16 mouse cellular contexts compared by ENCODE assay signal in genomic region chr11:90678582-90678981, GRCm38 (mm10). TPM values are rescaled to one million over a fixed set of nuclear protein-coding genes. Genes with fewer than 3 reads are reported as not detected.
DNase-seq lines count a peak whose midpoint lies in the region; ATAC-seq and TF ChIP-seq lines count a peak whose summit lies in the region.
"Had no signal": no experiment of that assay in that cellular context is flagged by ENCODE, and none has a peak within 500 bp of the region (broad histone marks: within the 10 kb centered on the region; RNA-seq: fewer than 3 reads in every experiment).

No protein-coding gene starts in this region.

- H3K4me1 ChIP-seq in heart, embryonic 14.5 days (ENCODE audit: control insufficient read depth in 2 of 2, insufficient read depth in 2 of 2, low read length in 2 of 2): peaks cover 5 to 28% of the 10 kb centered on the region in 2 experiments
- no peaks in the 10 kb centered on the region for H3K4me1 ChIP-seq in lung, postnatal 0 days (ENCODE audit: insufficient read depth, low read depth, low read length)
- no peaks in the 10 kb centered on the region for H3K4me1 ChIP-seq in forebrain, embryonic 11.5 days (replicated peaks; ENCODE audit: control insufficient read depth, insufficient read depth, low read length)
- H3K4me1 ChIP-seq: embryonic facial prominence, embryonic 12.5 days; forebrain, embryonic 13.5 days; kidney, embryonic 15.5 days had no signal

- no peaks in the 10 kb centered on the region for H3K9me3 ChIP-seq in heart, embryonic 14.5 days (ENCODE audit: control insufficient read depth, low read length)
- H3K9me3 ChIP-seq in lung, postnatal 0 days (ENCODE audit: low read length): no peaks in the 10 kb centered on the region
- no peaks in the 10 kb centered on the region for H3K9me3 ChIP-seq in forebrain, embryonic 11.5 days (ENCODE audit: control insufficient read depth, low read length)
- H3K9me3 ChIP-seq: embryonic facial prominence, embryonic 12.5 days; forebrain, embryonic 13.5 days; G1E; kidney, embryonic 15.5 days had no signal

- TF ChIP-seq CTCF in lung, postnatal 0 days (IDR thresholded peaks at IDR 0.05): no peak

- H3K4me2 ChIP-seq in heart, embryonic 14.5 days (ENCODE audit: low read length): 0 out of 2 replicates have a peak overlapping the region, but pooled peaks have one; percentile 39
- no peak overlapping the region for H3K4me2 ChIP-seq in lung, postnatal 0 days (replicated peaks; ENCODE audit: low read depth, low read length)
- H3K4me2 ChIP-seq in forebrain, embryonic 11.5 days (ENCODE audit: low read depth, low read length, severe bottlenecking): no peak overlapping the region
- H3K4me2 ChIP-seq: embryonic facial prominence, embryonic 12.5 days; forebrain, embryonic 13.5 days; kidney, embryonic 15.5 days had no signal

- H3K27me3 ChIP-seq in heart, embryonic 14.5 days (ENCODE audit: control insufficient read depth, insufficient read depth, low read length): no peaks in the 10 kb centered on the region
- no peaks in the 10 kb centered on the region for H3K27me3 ChIP-seq in lung, postnatal 0 days (replicated peaks; ENCODE audit: insufficient read depth, low read length)
- no peaks in the 10 kb centered on the region for H3K27me3 ChIP-seq in forebrain, embryonic 11.5 days (ENCODE audit: control insufficient read depth, insufficient read depth, low read length)
- H3K27me3 ChIP-seq: embryonic facial prominence, embryonic 12.5 days; forebrain, embryonic 13.5 days; kidney, embryonic 15.5 days had no signal

- no peak overlapping the region for H3K9ac ChIP-seq in heart, embryonic 14.5 days (ENCODE audit: low read length)
- no peak overlapping the region for H3K9ac ChIP-seq in lung, postnatal 0 days (replicated peaks; ENCODE audit: low read depth)
- H3K9ac ChIP-seq in forebrain, embryonic 11.5 days (ENCODE audit: low read length): no peak overlapping the region
- H3K9ac ChIP-seq: embryonic facial prominence, embryonic 12.5 days; forebrain, embryonic 13.5 days; kidney, embryonic 15.5 days had no signal

- 85% methylated on average over 5 of the region's 5 CpGs for WGBS in heart, embryonic 14.5 days
- 59% methylated on average over 5 of the region's 5 CpGs for WGBS in lung, postnatal 0 days
- WGBS in large intestine, adult 2 months: 44% methylated on average over 5 of the region's 5 CpGs
- 89% methylated on average over 5 of the region's 5 CpGs for WGBS in forebrain, embryonic 11.5 days

- no peak for ATAC-seq in heart, embryonic 14.5 days (ENCODE audit: insufficient number of reproducible peaks, insufficient read depth, low FRiP score, low read depth)
- ATAC-seq in lung, postnatal 0 days: peak; percentile 90
- ATAC-seq in forebrain, embryonic 11.5 days (replicated peaks; ENCODE audit: low FRiP score): no peak
- ATAC-seq: forebrain, embryonic 13.5 days; hindbrain, embryonic 16.5 days; midbrain, embryonic 16.5 days had no signal

- peaks cover 40% of the 10 kb centered on the region for H3K36me3 ChIP-seq in heart, embryonic 14.5 days (ENCODE audit: control insufficient read depth, insufficient read depth, low read length)
- H3K36me3 ChIP-seq in lung, postnatal 0 days (ENCODE audit: insufficient read depth, low read length): no peaks in the 10 kb centered on the region; the same call in 1 of the 2 replicates
- H3K36me3 ChIP-seq in forebrain, embryonic 11.5 days (ENCODE audit: control insufficient read depth, insufficient read depth, low read length): no peaks in the 10 kb centered on the region; the same call in 1 of the 2 replicates
- H3K36me3 ChIP-seq: embryonic facial prominence, embryonic 12.5 days had no signal

- H3K27ac ChIP-seq in heart, embryonic 14.5 days (replicated peaks in 1 of 2; ENCODE audit: control insufficient read depth in 1 of 2, insufficient read depth in 1 of 2, low read depth in 2 of 2, low read length in 2 of 2): peak overlapping the region in 1 of 2 experiments; percentile 74
- H3K27ac ChIP-seq in lung, postnatal 0 days (ENCODE audit: low read length): no peak overlapping the region
- no peak overlapping the region for H3K27ac ChIP-seq in forebrain, embryonic 11.5 days (ENCODE audit: low read depth, low read length)
- H3K27ac ChIP-seq: embryonic facial prominence, embryonic 12.5 days; forebrain, embryonic 13.5 days; heart, adult 2 months; kidney, embryonic 15.5 days had no signal

- no peak overlapping the region for H3K4me3 ChIP-seq in heart, embryonic 14.5 days (ENCODE audit: control insufficient read depth in 1 of 2, insufficient read depth in 1 of 2, low read depth in 1 of 2, low read length in 2 of 2)
- no peak overlapping the region for H3K4me3 ChIP-seq in lung, postnatal 0 days (ENCODE audit: low read depth, low read length)
- H3K4me3 ChIP-seq in forebrain, embryonic 11.5 days (ENCODE audit: low read depth, low read length): no peak overlapping the region
- H3K4me3 ChIP-seq: embryonic facial prominence, embryonic 12.5 days; forebrain, embryonic 13.5 days; heart, adult 2 months; kidney, embryonic 15.5 days had no signal

- DNase-seq in heart, adult 11 months: no peak
- DNase-seq in lung, postnatal 0 days (ENCODE audit: low spot score): peak; percentile 74
- no peak for DNase-seq in lung, postnatal 14 days
- DNase-seq in large intestine, adult 2 months (ENCODE audit: low read depth, low spot score): peak; percentile 77
- DNase-seq in forebrain, embryonic 11.5 days (ENCODE audit: low spot score): no peak
- DNase-seq in spleen, adult 18-20 months: no peak
- DNase-seq: adrenal gland, postnatal 14 days; cerebellum, postnatal 25 days; heart, adult 2 months had no signal

- TF ChIP-seq EP300 in lung, postnatal 0 days (IDR thresholded peaks at IDR 0.05): peak; percentile 75

RNA-seq across cellular contexts. Expression of gene Tom1l1, which starts 9.6 kb away (rescaled TPM):
- 36.9 and 42.9 TPM in 2 replicates for polyA plus RNA-seq in heart, embryonic 14.5 days (2014; fragmentation: Nextera tagmentation; extraction: Ambion mirVana)
- polyA plus RNA-seq in lung, postnatal 0 days (2015; fragmentation: Nextera tagmentation; extraction: Ambion mirVana): 31.9 and 32.5 TPM in 2 replicates
- 11.5 and 16.2 TPM in 2 replicates for polyA plus RNA-seq in large intestine, adult 2 months (2012; rRNA removed)
- polyA plus RNA-seq in forebrain, embryonic 11.5 days (2014; fragmentation: Nextera tagmentation; extraction: Ambion mirVana): 18.5 and 24.3 TPM in 2 replicates

RNA-seq across cellular contexts. Expression of gene Cox11, which starts 40.6 kb away (rescaled TPM):
- polyA plus RNA-seq in heart, embryonic 14.5 days (2014; fragmentation: Nextera tagmentation; extraction: Ambion mirVana): 30.8 and 33.7 TPM in 2 replicates
- 17.6 and 20.0 TPM in 2 replicates for polyA plus RNA-seq in lung, postnatal 0 days (2015; fragmentation: Nextera tagmentation; extraction: Ambion mirVana)
- polyA plus RNA-seq in large intestine, adult 2 months (2012; rRNA removed): 8.3 and 14.0 TPM in 2 replicates
- polyA plus RNA-seq in forebrain, embryonic 11.5 days (2014; fragmentation: Nextera tagmentation; extraction: Ambion mirVana): 30.5 and 30.6 TPM in 2 replicates

RNA-seq across cellular contexts. Expression of gene Stxbp4, which starts 40.7 kb away (rescaled TPM):
- polyA plus RNA-seq in heart, embryonic 14.5 days (2014; fragmentation: Nextera tagmentation; extraction: Ambion mirVana): 13.2 and 13.4 TPM in 2 replicates
- polyA plus RNA-seq in lung, postnatal 0 days (2015; fragmentation: Nextera tagmentation; extraction: Ambion mirVana): 4.2 and 6.9 TPM in 2 replicates
- polyA plus RNA-seq in large intestine, adult 2 months (2012; rRNA removed): 0.37 and 0.96 TPM in 2 replicates
- 40.5 and 46.0 TPM in 2 replicates for polyA plus RNA-seq in forebrain, embryonic 11.5 days (2014; fragmentation: Nextera tagmentation; extraction: Ambion mirVana)

Comparison
In these comparisons a context has a peak if more than half of its experiments do, and no peak if none do; other contexts are left out.
1. DNase-seq: peak in lung, postnatal 0 days (single experiment) and large intestine, adult 2 months (single experiment); none in heart, adult 11 months (single experiment), lung, postnatal 14 days (single experiment), forebrain, embryonic 11.5 days (single experiment) and spleen, adult 18-20 months (0 of 2).